Mouse (Mus musculus): ENCODE results near the gene Ube3c. TPM values are rescaled to one million over a fixed set of nuclear protein-coding genes. Genes with fewer than 3 reads are reported as not detected.

Ube3c gene
- total RNA-seq, 2 experiments from 2014 or later = 46.2 to 49.5 TPM

- DNase-seq (ENCODE audit: low spot score in 2 of 2) = no peak
These were observed 96.3 kb downstream of the Ube3c start for GRCm38 (mm10) chr5:29665391-29665790.

- DNase-seq (ENCODE audit: low spot score in 2 of 2) = no peak
These were observed 103.5 kb downstream of the Ube3c start for GRCm38 (mm10) chr5:29672551-29672950.

- DNase-seq (ENCODE audit: low spot score in 2 of 2) = no peak
These were observed 105.3 kb downstream of the Ube3c start for GRCm38 (mm10) chr5:29674305-29674704.

GRCm38 (mm10) chr5:29676445-29676844 is 107.4 kb downstream of the Ube3c start:
- DNase-seq (ENCODE audit: low spot score in 2 of 2) = no peak

- no peak for DNase-seq (ENCODE audit: low spot score in 2 of 2)
These were observed 116.0 kb downstream of the Ube3c start for GRCm38 (mm10) chr5:29685085-29685484.

- no peak for DNase-seq (ENCODE audit: low spot score in 2 of 2)
These were observed 118.6 kb downstream of the Ube3c start for GRCm38 (mm10) chr5:29687671-29688070.

GRCm38 (mm10) chr5:29688352-29688751 is 119.3 kb downstream of the Ube3c start:
- no peak for DNase-seq (ENCODE audit: low spot score in 2 of 2)

- no peak for DNase-seq (ENCODE audit: low spot score in 2 of 2)
These were observed 129.5 kb downstream of the Ube3c start for GRCm38 (mm10) chr5:29698493-29698892.

- DNase-seq (ENCODE audit: low spot score in 2 of 2) = no peak
These were observed 130.6 kb downstream of the Ube3c start for GRCm38 (mm10) chr5:29699520-29700202.

- DNase-seq (ENCODE audit: low spot score in 2 of 2) = no peak
These were observed 138.2 kb downstream of the Ube3c start for GRCm38 (mm10) chr5:29707241-29707640.

GRCm38 (mm10) chr5:29708258-29708657 is 139.2 kb downstream of the Ube3c start:
- DNase-seq (ENCODE audit: low spot score in 2 of 2) = no peak

GRCm38 (mm10) chr5:29711631-29712030 is 142.6 kb downstream of the Ube3c start:
- DNase-seq (ENCODE audit: low spot score in 2 of 2) = no peak

GRCm38 (mm10) chr5:29712906-29713305 is 143.9 kb downstream of the Ube3c start:
- no peak for DNase-seq (ENCODE audit: low spot score in 2 of 2)

- no peak for DNase-seq (ENCODE audit: low spot score in 2 of 2)
These were observed 152.1 kb downstream of the Ube3c start for GRCm38 (mm10) chr5:29721159-29721558.

GRCm38 (mm10) chr5:29725369-29725768 is 156.3 kb downstream of the Ube3c start:
- no peak for DNase-seq (ENCODE audit: low spot score in 2 of 2)

Other genes with a start within 250 kb of the Ube3c start
- gene Lmbr1, start 190.9 kb upstream of the Ube3c start, total RNA-seq (2021) = 10 to 100 TPM; 11.9 to 15.2 TPM
- gene Nom1, start 134.6 kb upstream of the Ube3c start, total RNA-seq (2021) = 10 to 100 TPM; 45.0 to 50.9 TPM
- under 1 TPM in 1 of 2 experiments, not detected in 1; 0.34 TPM for gene Mnx1, start 90.8 kb upstream of the Ube3c start, total RNA-seq (2021)
- 100 to 1,000 TPM; 125 to 146 TPM for gene Dnajb6, start 166.4 kb downstream of the Ube3c start, total RNA-seq (2021)
- 1 to 10 TPM in 1 of 2 experiments, not detected in 1; 1.3 TPM for gene Gm5129, start 166.7 kb downstream of the Ube3c start, total RNA-seq (2021)

Data from adrenal gland, postnatal 4 days (tissue).